Mouse (Mus musculus) limb, embryonic 12.5 days (tissue): ENCODE data around the gene Rps18. TPM values are rescaled to one million over a fixed set of nuclear protein-coding genes. Genes with fewer than 3 reads are reported as not detected.
A peak's percentile ranks its signal among the peaks of the same experiment; 100 is the strongest.

Experiments
- ATAC-seq: fragments of 200-750 bp; cut with Nextera tagmentation; 2 replicates; pipeline ENCODE4 v1.8.0; 2017; ENCODE audit warnings: low read depth, moderate TSS enrichment; ENCODE audit not compliant: insufficient number of reproducible peaks, insufficient read depth, low FRiP score, low TSS enrichment
- H3K27ac ChIP-seq: fragments of 300-500 bp; sonication (generic); 2 replicates; pipeline ENCODE4 v1.5.1; 2016; ENCODE audit warnings: mild to moderate bottlenecking, moderate library complexity
- H3K27me3 ChIP-seq: fragments of 300-500 bp; sonication (generic); 2 replicates; pipeline ENCODE4 v1.6.1; 2016; ENCODE audit warnings: mild to moderate bottlenecking, moderate library complexity
- H3K36me3 ChIP-seq: fragments of 300-500 bp; sonication (generic); 2 replicates; pipeline ENCODE4 v1.6.1; 2016; ENCODE audit warnings: mild to moderate bottlenecking, moderate library complexity
- H3K4me1 ChIP-seq: fragments of 300-500 bp; sonication (generic); replicated peaks from 2 replicates; pipeline ENCODE4 v1.6.1; 2016
- H3K4me2 ChIP-seq: fragments of 300-500 bp; sonication (generic); 2 replicates; pipeline ENCODE4 v1.6.1; 2016; ENCODE audit warnings: mild to moderate bottlenecking, moderate library complexity
- H3K4me3 ChIP-seq: fragments of 300-500 bp; sonication (generic); replicated peaks from 2 replicates; pipeline ENCODE4 v1.5.1; 2016; ENCODE audit warnings: mild to moderate bottlenecking
- H3K9ac ChIP-seq: fragments of 300-500 bp; sonication (generic); replicated peaks from 2 replicates; pipeline ENCODE4 v1.6.1; 2016; ENCODE audit warnings: mild to moderate bottlenecking, moderate library complexity
- H3K9me3 ChIP-seq: fragments of 300-500 bp; sonication (generic); 2 replicates; pipeline ENCODE4 v1.6.1; 2016; ENCODE audit warnings: mild to moderate bottlenecking, moderate library complexity
- WGBS: fragments of 180-500 bp; shearing (Covaris S2); methylation state at CpG from one replicate; pipeline ENCODE4 v1.1.7; 2016; 5-methylcytosine and 5-hydroxymethylcytosine counted together
- polyA plus RNA-seq: library from polyadenylated mRNA; unstranded; fragments of >200 nt; fragmentation: Nextera tagmentation; extraction: Ambion mirVana; gene quantifications from 2 replicates; pipeline ENCODE4 v1.2.1, GENCODE M21; 2016

The Rps18 gene
- polyA plus RNA-seq, 1 experiment from 2014 or later = 1,388 TPM

GRCm38 (mm10) chr17:33941381-33941780 lies 14.4 kb downstream of the Rps18 start:
- ATAC-seq = no peak
- H3K36me3 ChIP-seq = peaks cover 67% of the 10 kb centered on the region

GRCm38 (mm10) chr17:33940981-33941380 lies 14.8 kb downstream of the Rps18 start:
- no peak overlapping the region for H3K27ac ChIP-seq
- peaks cover 16% of the 10 kb centered on the region for H3K4me1 ChIP-seq
- 2% methylated on average over 26 of the region's 26 CpGs for WGBS
- peak overlapping the region; percentile 68 for H3K9ac ChIP-seq
- ATAC-seq = no peak
- no peaks in the 10 kb centered on the region for H3K27me3 ChIP-seq
- H3K4me3 ChIP-seq = peak overlapping the region; percentile 69
- no peaks in the 10 kb centered on the region for H3K9me3 ChIP-seq
- H3K36me3 ChIP-seq = peaks cover 67% of the 10 kb centered on the region
- peak overlapping the region; percentile 91 for H3K4me2 ChIP-seq

More at GRCm38 (mm10) chr17:33941381-33941780, 14.4 kb downstream of the Rps18 start:
- Histone ChIP-seq H3K9me3 (no peaks in the 10 kb centered on the region), H3K4me1 (peaks cover 16% of the 10 kb centered on the region), H3K4me3 (peak overlapping the region; percentile 69), H3K27me3 (no peaks in the 10 kb centered on the region), H3K27ac (no peak overlapping the region), H3K4me2 (peak overlapping the region; percentile 91), H3K9ac (peak overlapping the region; percentile 68)
- 60% methylated on average over 19 of the region's 19 CpGs for WGBS

- no peaks in the 10 kb centered on the region for H3K9me3 ChIP-seq
- ATAC-seq = peak; percentile 79
- peak within 1 kb of the TSS; percentile 41; the same call in 1 of the 2 replicates for H3K27ac ChIP-seq
- H3K4me3 ChIP-seq = peak within 1 kb of the TSS; percentile 69
- H3K36me3 ChIP-seq = peaks cover 67% of the 10 kb centered on the region
- under 1% methylated on average over 36 of the region's 36 CpGs for whole genome bisulfite sequencing
- peak within 1 kb of the TSS; percentile 91 for H3K4me2 ChIP-seq
- H3K4me1 ChIP-seq = peaks cover 16% of the 10 kb centered on the region
- no peaks in the 10 kb centered on the region for H3K27me3 ChIP-seq
- H3K9ac ChIP-seq = peak within 1 kb of the TSS; percentile 68
Measured at GRCm38 (mm10) chr17:33940206-33940805, 15.5 kb downstream of the Rps18 start, which contains the start of the genes Pfdn6 and Wdr46. Gene Pfdn6 (minus strand): TSS chr17:33940343. Gene Wdr46 (plus strand): TSS chr17:33940660.

- H3K9me3 ChIP-seq = no peaks in the 10 kb centered on the region
- H3K36me3 ChIP-seq = peaks cover 67% of the 10 kb centered on the region
- peaks cover 16% of the 10 kb centered on the region for H3K4me1 ChIP-seq
- no peak overlapping the region for H3K27ac ChIP-seq
- ATAC-seq = no peak
- H3K4me3 ChIP-seq = peak overlapping the region; percentile 69
- 76% methylated on average over 11 of the region's 11 CpGs for WGBS
- 0 out of 2 replicates have a peak overlapping the region, but pooled peaks have one; percentile 68 for H3K9ac ChIP-seq
- no peaks in the 10 kb centered on the region for H3K27me3 ChIP-seq
- peak overlapping the region; percentile 91 for H3K4me2 ChIP-seq
Measured at GRCm38 (mm10) chr17:33938783-33939182, 17.0 kb downstream of the Rps18 start.

- 87% methylated on average over 15 of the region's 15 CpGs for WGBS
- Histone ChIP-seq H3K9me3 (no peaks in the 10 kb centered on the region), H3K4me1 (peaks cover 16% of the 10 kb centered on the region), H3K27ac (no peak overlapping the region), H3K9ac (no peak overlapping the region), H3K4me3 (no peak overlapping the region; the same call in 1 of the 2 replicates), H3K27me3 (no peaks in the 10 kb centered on the region), H3K4me2 (no peak overlapping the region), H3K36me3 (peaks cover 69% of the 10 kb centered on the region)
- ATAC-seq = no peak
Measured at GRCm38 (mm10) chr17:33936993-33937392, 18.8 kb downstream of the Rps18 start.

- Histone ChIP-seq H3K27ac (no peak overlapping the region), H3K36me3 (peaks cover 69% of the 10 kb centered on the region), H3K9me3 (no peaks in the 10 kb centered on the region), H3K4me1 (peaks cover 18% of the 10 kb centered on the region), H3K27me3 (no peaks in the 10 kb centered on the region), H3K9ac (no peak overlapping the region), H3K4me2 (no peak overlapping the region), H3K4me3 (no peak overlapping the region; the same call in 1 of the 2 replicates)
- ATAC-seq = no peak
- 87% methylated on average over 21 of the region's 21 CpGs for WGBS
Measured at GRCm38 (mm10) chr17:33935422-33936055, 20.3 kb downstream of the Rps18 start.

- H3K27me3 ChIP-seq = no peaks in the 10 kb centered on the region
- H3K4me1 ChIP-seq = peaks cover 17% of the 10 kb centered on the region
- WGBS = 93% methylated on average over 15 of the region's 15 CpGs
- no peak overlapping the region for H3K4me3 ChIP-seq
- peaks cover 59% of the 10 kb centered on the region for H3K36me3 ChIP-seq
- no peak overlapping the region for H3K4me2 ChIP-seq
- H3K9me3 ChIP-seq = no peaks in the 10 kb centered on the region
- no peak overlapping the region for H3K9ac ChIP-seq
- no peak overlapping the region for H3K27ac ChIP-seq
- ATAC-seq = no peak
Measured at GRCm38 (mm10) chr17:33932970-33933369, 22.8 kb downstream of the Rps18 start.

GRCm38 (mm10) chr17:33932448-33932847 lies 23.4 kb downstream of the Rps18 start:
- H3K4me3 ChIP-seq = no peak overlapping the region

GRCm38 (mm10) chr17:33931947-33932346 lies 23.9 kb downstream of the Rps18 start:
- no peak overlapping the region for H3K27ac ChIP-seq
- no peak for ATAC-seq
- H3K4me3 ChIP-seq = no peak overlapping the region
- WGBS = 89% methylated on average over 11 of the region's 11 CpGs
- peaks cover 58% of the 10 kb centered on the region for H3K36me3 ChIP-seq
- 0 out of 2 replicates have a peak overlapping the region, but pooled peaks have one; percentile 88 for H3K4me2 ChIP-seq
- H3K9me3 ChIP-seq = no peaks in the 10 kb centered on the region
- H3K9ac ChIP-seq = no peak overlapping the region
- peaks cover 18% of the 10 kb centered on the region for H3K4me1 ChIP-seq
- no peaks in the 10 kb centered on the region for H3K27me3 ChIP-seq

More at GRCm38 (mm10) chr17:33932448-33932847, 23.4 kb downstream of the Rps18 start:
- WGBS = 89% methylated on average over 14 of the region's 14 CpGs
- no peak overlapping the region for H3K9ac ChIP-seq
- peaks cover 60% of the 10 kb centered on the region for H3K36me3 ChIP-seq
- no peak overlapping the region for H3K27ac ChIP-seq
- H3K27me3 ChIP-seq = no peaks in the 10 kb centered on the region
- H3K4me1 ChIP-seq = peaks cover 18% of the 10 kb centered on the region
- H3K4me2 ChIP-seq = no peak overlapping the region
- no peak for ATAC-seq
- no peaks in the 10 kb centered on the region for H3K9me3 ChIP-seq

- no peak for ATAC-seq
- Histone ChIP-seq H3K36me3 (peaks cover 59% of the 10 kb centered on the region), H3K27me3 (no peaks in the 10 kb centered on the region), H3K4me2 (peak overlapping the region; percentile 88), H3K9me3 (no peaks in the 10 kb centered on the region), H3K4me1 (peaks cover 18% of the 10 kb centered on the region), H3K27ac (0 out of 2 replicates have a peak overlapping the region, but pooled peaks have one; percentile 17), H3K4me3 (peak overlapping the region; percentile 73), H3K9ac (peak overlapping the region; percentile 74; the same call in 1 of the 2 replicates)
- WGBS = 31% methylated on average over 18 of the region's 18 CpGs
Measured at GRCm38 (mm10) chr17:33931159-33931866, 24.5 kb downstream of the Rps18 start.
